Mouse (Mus musculus) forebrain, postnatal 0 days (tissue): ENCODE results near the gene Irf8. TPM values are rescaled to one million over a fixed set of nuclear protein-coding genes. Genes with fewer than 3 reads are reported as not detected.

Experiments
- ATAC-seq: fragments of 200-750 bp; cut with Nextera tagmentation; 2 replicates; pipeline ENCODE4 v1.8.0; 2017; ENCODE audit warnings: mild to moderate bottlenecking, moderate library complexity
- DNase-seq: peaks from one replicate; pipeline ENCODE4 v3.0.0-alpha.2; 2015
- H3K27ac ChIP-seq: fragments of 300-500 bp; sonication (generic); 2 replicates; pipeline ENCODE4 v1.5.1; 2014; ENCODE audit warnings: low read depth, mild to moderate bottlenecking, antibody characterized with exemption, low read length, moderate library complexity, mixed read lengths
- H3K27me3 ChIP-seq: fragments of 300-500 bp; sonication (generic); 2 replicates; pipeline ENCODE4 v1.6.1; 2014; ENCODE audit warnings: mild to moderate bottlenecking, low read length, mixed read lengths; ENCODE audit not compliant: insufficient read depth
- H3K36me3 ChIP-seq: fragments of 300-500 bp; sonication (generic); 2 replicates; pipeline ENCODE4 v1.6.1; 2014; ENCODE audit warnings: mild to moderate bottlenecking, moderate library complexity; ENCODE audit not compliant: insufficient read depth
- H3K4me1 ChIP-seq: fragments of 300-500 bp; sonication (generic); 2 replicates; pipeline ENCODE4 v1.6.1; 2014; ENCODE audit warnings: antibody characterized with exemption; ENCODE audit not compliant: insufficient read depth
- H3K4me2 ChIP-seq: fragments of 300-500 bp; sonication (generic); 2 replicates; pipeline ENCODE4 v1.6.1; 2014; ENCODE audit warnings: low read depth, mild to moderate bottlenecking, moderate library complexity
- H3K4me3 ChIP-seq: fragments of 300-500 bp; sonication (generic); 2 replicates; pipeline ENCODE4 v1.5.1; 2014; ENCODE audit warnings: low read depth, low read length, mixed read lengths
- H3K9ac ChIP-seq: fragments of 300-500 bp; sonication (generic); 2 replicates; pipeline ENCODE4 v1.6.1; 2014; ENCODE audit warnings: mild to moderate bottlenecking
- H3K9me3 ChIP-seq: fragments of 300-500 bp; sonication (generic); 2 replicates; pipeline ENCODE4 v1.6.1; 2016; ENCODE audit warnings: low read length
- CTCF ChIP-seq: sonication (generic); IDR thresholded peaks from 2 replicates; pipeline ENCODE4 v1.5.1; 2016; ENCODE audit warnings: antibody characterized with exemption, control low read depth, low read depth
- WGBS: fragments of 180-500 bp; shearing (Covaris S2); extraction: QIAGEN DNeasy Blood & Tissue Kit; methylation state at CpG from one replicate; pipeline ENCODE4 v1.1.7; 2014; 5-methylcytosine and 5-hydroxymethylcytosine counted together
- polyA plus RNA-seq: library from polyadenylated mRNA; unstranded; fragments of >200 nt; fragmentation: Nextera tagmentation; extraction: Ambion mirVana; gene quantifications from 2 replicates; pipeline ENCODE4 v1.2.1, GENCODE M21; 2015
- total RNA-seq: library from RNA; depleted of rRNA; stranded (reverse); fragments of >200 nt; gene quantifications from 2 replicates; pipeline ENCODE4 v1.2.3, GENCODE M21; 2014

Gene Irf8
- total and polyA plus RNA-seq, 2 experiments from 2014 or later, result 3.3 to 5.8 TPM

GRCm38 (mm10) chr8:120731582-120731981 lies 4.6 kb upstream of the Irf8 start:
- no peak overlapping the region for H3K9ac ChIP-seq
- no peaks in the 10 kb centered on the region for H3K36me3 ChIP-seq
- WGBS, result 30% methylated on average over 14 of the region's 14 CpGs
- no peak overlapping the region for H3K27ac ChIP-seq
- peaks cover 10% of the 10 kb centered on the region for H3K27me3 ChIP-seq
- no peak overlapping the region for H3K4me3 ChIP-seq
- no peak for DNase-seq
- H3K9me3 ChIP-seq, result no peaks in the 10 kb centered on the region
- H3K4me2 ChIP-seq, result no peak overlapping the region
- H3K4me1 ChIP-seq, result 0 out of 2 replicates have a peak, but pooled peaks cover 5% of the 10 kb centered on the region
- TF ChIP-seq CTCF, result no peak
- ATAC-seq, result no peak

GRCm38 (mm10) chr8:120732068-120732467 lies 4.1 kb upstream of the Irf8 start:
- H3K4me3 ChIP-seq, result no peak overlapping the region
- 54% methylated on average over 5 of the region's 6 CpGs for WGBS
- no peaks in the 10 kb centered on the region for H3K36me3 ChIP-seq
- DNase-seq (no peak), ATAC-seq (no peak)
- no peak overlapping the region for H3K9ac ChIP-seq
- no peak overlapping the region for H3K4me2 ChIP-seq
- no peaks in the 10 kb centered on the region for H3K9me3 ChIP-seq
- peaks cover 10% of the 10 kb centered on the region for H3K27me3 ChIP-seq
- H3K27ac ChIP-seq, result no peak overlapping the region
- no peak for TF ChIP-seq CTCF
- 0 out of 2 replicates have a peak, but pooled peaks cover 5% of the 10 kb centered on the region for H3K4me1 ChIP-seq

- H3K4me2 ChIP-seq, result peak overlapping the region; percentile 97
- peak; percentile 53 for ATAC-seq
Measured at GRCm38 (mm10) chr8:120736486-120736885, 328 bp downstream of the Irf8 start.

GRCm38 (mm10) chr8:120737166-120737565 lies 1.0 kb downstream of the Irf8 start:
- H3K27ac ChIP-seq, result no peak overlapping the region
- peaks cover 10% of the 10 kb centered on the region for H3K27me3 ChIP-seq
- H3K36me3 ChIP-seq, result no peaks in the 10 kb centered on the region
- no peak overlapping the region for H3K4me2 ChIP-seq
- TF ChIP-seq CTCF, result no peak
- no peak overlapping the region for H3K9ac ChIP-seq
- no peaks in the 10 kb centered on the region for H3K9me3 ChIP-seq
- 65% methylated on average over 7 of the region's 7 CpGs for WGBS
- H3K4me1 ChIP-seq, result 0 out of 2 replicates have a peak, but pooled peaks cover 5% of the 10 kb centered on the region
- DNase-seq (no peak), ATAC-seq (no peak)
- no peak overlapping the region for H3K4me3 ChIP-seq

More at GRCm38 (mm10) chr8:120736486-120736885, 328 bp downstream of the Irf8 start:
- Histone ChIP-seq H3K9me3 (no peaks in the 10 kb centered on the region), H3K9ac (peak overlapping the region; percentile 41), H3K4me1 (0 out of 2 replicates have a peak, but pooled peaks cover 5% of the 10 kb centered on the region), H3K27me3 (peaks cover 10% of the 10 kb centered on the region), H3K27ac (no peak overlapping the region), H3K4me3 (peak overlapping the region; percentile 52), H3K36me3 (no peaks in the 10 kb centered on the region)
- TF ChIP-seq CTCF, result no peak
- under 1% methylated on average over 11 of the region's 11 CpGs for WGBS
- DNase-seq, result no peak

- no peak for DNase-seq
Measured at GRCm38 (mm10) chr8:120738771-120739170, 2.6 kb downstream of the Irf8 start.

GRCm38 (mm10) chr8:120739526-120739925 lies 3.4 kb downstream of the Irf8 start:
- no peak overlapping the region for H3K27ac ChIP-seq
- H3K4me1 ChIP-seq, result 0 out of 2 replicates have a peak, but pooled peaks cover 5% of the 10 kb centered on the region
- no peak overlapping the region for H3K4me3 ChIP-seq
- no peak overlapping the region for H3K4me2 ChIP-seq
- TF ChIP-seq CTCF, result no peak
- H3K36me3 ChIP-seq, result no peaks in the 10 kb centered on the region
- no peaks in the 10 kb centered on the region for H3K9me3 ChIP-seq
- ATAC-seq, result no peak
- H3K9ac ChIP-seq, result no peak overlapping the region
- H3K27me3 ChIP-seq, result peaks cover 10% of the 10 kb centered on the region; the same call in 1 of the 2 replicates
- DNase-seq, result no peak
- 89% methylated on average over 15 of the region's 15 CpGs for whole genome bisulfite sequencing

More at GRCm38 (mm10) chr8:120738771-120739170, 2.6 kb downstream of the Irf8 start:
- H3K36me3 ChIP-seq, result no peaks in the 10 kb centered on the region
- no peak overlapping the region for H3K4me2 ChIP-seq
- no peak for ATAC-seq
- TF ChIP-seq CTCF, result no peak
- 57% methylated on average over 4 of the region's 4 CpGs for WGBS
- 0 out of 2 replicates have a peak, but pooled peaks cover 5% of the 10 kb centered on the region for H3K4me1 ChIP-seq
- H3K27me3 ChIP-seq, result peaks cover 10% of the 10 kb centered on the region; the same call in 1 of the 2 replicates
- H3K9me3 ChIP-seq, result no peaks in the 10 kb centered on the region
- H3K9ac ChIP-seq, result no peak overlapping the region
- H3K4me3 ChIP-seq, result no peak overlapping the region
- no peak overlapping the region for H3K27ac ChIP-seq

GRCm38 (mm10) chr8:120740579-120740978 lies 4.4 kb downstream of the Irf8 start:
- Histone ChIP-seq H3K4me3 (no peak overlapping the region), H3K36me3 (no peaks in the 10 kb centered on the region), H3K27ac (no peak overlapping the region), H3K4me1 (0 out of 2 replicates have a peak, but pooled peaks cover 3% of the 10 kb centered on the region), H3K4me2 (no peak overlapping the region), H3K9ac (no peak overlapping the region), H3K9me3 (no peaks in the 10 kb centered on the region), H3K27me3 (0 out of 2 replicates have a peak, but pooled peaks cover 3% of the 10 kb centered on the region)
- no peak for TF ChIP-seq CTCF
- no peak for ATAC-seq
- 81% methylated on average over 2 of the region's 2 CpGs for WGBS
- DNase-seq, result no peak
